Mouse (Mus musculus): ENCODE results near the gene Gm49342. TPM values are rescaled to one million over a fixed set of nuclear protein-coding genes. Genes with fewer than 3 reads are reported as not detected.
"Not testable (repeated sequence)": the region's sequence is repeated elsewhere in the genome, so short reads cannot be mapped to it uniquely, and the experiment has no call there.

Gm49342 gene
- 3.1 TPM in 1 of 2 replicates, not detected in the other for polyA plus RNA-seq (2015; fragmentation: Nextera tagmentation; extraction: Ambion mirVana)

DNA sequence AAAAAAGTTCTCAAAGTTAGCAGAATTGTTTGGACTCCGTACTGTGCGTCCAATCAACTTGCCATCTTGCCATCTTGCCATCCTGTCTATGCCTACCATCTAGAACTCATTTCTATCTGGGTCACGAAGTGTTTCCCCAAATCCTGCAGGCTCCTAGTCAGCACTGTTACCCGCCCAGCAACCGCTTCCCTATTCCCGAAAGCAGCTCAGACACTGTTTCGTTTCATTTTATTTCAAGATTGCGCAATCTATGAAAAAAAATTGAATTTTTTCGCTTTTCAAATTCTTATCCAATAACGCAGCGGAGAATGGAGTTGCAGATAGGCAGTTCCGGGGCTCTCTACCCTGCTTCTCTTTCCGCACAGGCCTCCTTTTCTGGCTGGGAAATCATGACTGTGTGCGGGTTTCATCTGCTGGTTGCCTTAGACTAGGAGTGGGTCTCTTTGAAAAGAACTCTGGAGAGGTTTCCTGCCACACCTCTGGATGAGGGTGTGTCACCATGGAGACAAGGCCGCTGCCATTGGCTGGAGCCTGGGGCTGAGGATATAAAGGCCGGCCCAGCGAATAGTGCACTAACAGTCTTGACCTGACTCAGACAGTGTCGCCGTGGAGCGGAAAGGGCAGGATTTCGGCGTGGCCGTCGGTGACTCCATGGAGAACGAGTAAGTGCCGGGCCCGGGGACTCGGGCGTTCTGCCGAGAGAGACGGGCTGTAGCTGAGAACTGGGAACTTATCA, at the start of gene Gm49342:
Gene Gm49342, plus strand, starts transcription at position 586 of the 736 bp plus-strand sequence.
- H3K27ac ChIP-seq, result peak within 1 kb of the TSS; percentile 89
- H3K9ac ChIP-seq, result peak within 1 kb of the TSS; percentile 67
- peaks cover 6% of the 10 kb centered on the region for H3K4me1 ChIP-seq
- no peaks in the 10 kb centered on the region for H3K9me3 ChIP-seq
- H3K27me3 ChIP-seq, result no peaks in the 10 kb centered on the region
- 16% methylated on average over 31 of the region's 31 CpGs for WGBS
- peak; percentile 95 for ATAC-seq (ENCODE audit: insufficient number of reproducible peaks, insufficient read depth, low FRiP score, low TSS enrichment, low read depth)
- H3K4me3 ChIP-seq, result peak within 1 kb of the TSS; percentile 50
- peak within 1 kb of the TSS; percentile 69 for H3K4me2 ChIP-seq
- H3K36me3 ChIP-seq, result 0 out of 2 replicates have a peak, but pooled peaks cover under 1% of the 10 kb centered on the region

DNA sequence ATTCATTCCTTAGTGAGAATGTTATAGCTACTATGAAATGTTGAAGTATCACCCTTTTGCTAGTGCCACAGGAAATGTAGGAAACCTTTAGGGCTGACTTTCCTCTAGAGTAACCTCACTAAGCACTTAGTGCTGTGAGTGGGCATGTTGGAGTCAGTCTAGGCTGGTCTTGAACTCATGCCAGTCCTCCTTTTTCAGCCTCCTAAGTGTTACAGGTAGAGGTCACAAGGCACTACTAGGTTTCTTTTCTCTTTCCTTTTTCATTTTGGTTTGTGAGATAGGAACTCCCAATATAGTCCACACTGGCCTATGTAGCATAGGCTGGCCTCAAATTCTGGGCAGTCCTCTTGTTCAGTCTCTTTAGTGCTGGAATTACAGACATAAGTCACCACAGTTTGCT, 48.9 kb upstream of the Gm49342 start:
- peaks cover 28% of the 10 kb centered on the region for H3K27me3 ChIP-seq
- no peak overlapping the region for H3K4me3 ChIP-seq
- no peaks in the 10 kb centered on the region for H3K36me3 ChIP-seq
- H3K4me2 ChIP-seq, result no peak overlapping the region
- peaks cover 21% of the 10 kb centered on the region for H3K4me1 ChIP-seq
- H3K9me3 ChIP-seq, result no peaks in the 10 kb centered on the region
- ATAC-seq (ENCODE audit: insufficient number of reproducible peaks, insufficient read depth, low FRiP score, low TSS enrichment, low read depth), result no peak
- no peak overlapping the region for H3K9ac ChIP-seq
- no peak overlapping the region for H3K27ac ChIP-seq

DNA sequence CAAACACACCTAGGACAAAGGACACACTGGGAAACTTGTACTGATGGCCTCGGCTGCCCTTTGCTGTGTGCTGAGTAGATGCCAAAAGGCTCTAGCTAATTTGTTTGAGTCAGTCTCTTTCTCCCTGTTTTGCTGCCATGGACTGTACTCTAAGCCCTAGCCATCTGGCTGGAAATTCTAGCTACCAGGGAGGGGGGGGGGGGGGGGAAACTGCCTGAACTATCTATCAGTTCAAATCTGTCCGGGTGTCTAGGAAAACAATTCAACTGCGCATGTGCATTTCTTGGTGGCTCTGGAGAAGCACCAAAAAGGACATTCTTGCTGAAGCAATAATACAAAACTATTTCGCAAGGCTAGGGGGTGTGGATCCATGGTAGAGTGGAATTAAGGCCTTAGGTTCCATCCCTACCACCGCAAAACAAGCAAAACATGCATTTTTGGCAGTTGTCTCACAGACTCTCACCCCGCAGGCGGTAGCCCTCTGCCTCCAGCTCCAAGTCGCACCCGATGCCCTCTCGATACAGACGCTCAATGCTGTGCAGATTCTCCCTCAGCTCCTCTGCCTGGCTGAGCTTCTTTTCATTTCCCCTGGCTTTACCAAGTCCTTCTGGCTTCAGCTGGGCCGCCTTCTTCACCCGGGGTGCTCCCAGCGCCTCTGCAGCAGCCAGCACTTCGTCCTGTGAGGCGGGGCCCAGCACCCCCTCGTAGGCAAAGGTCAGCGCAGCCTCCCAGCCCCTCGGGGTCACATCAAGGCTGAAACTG, 48.2 kb upstream of the Gm49342 start:
- H3K9me3 ChIP-seq, result no peaks in the 10 kb centered on the region
- H3K4me1 ChIP-seq, result peaks cover 21% of the 10 kb centered on the region
- H3K36me3 ChIP-seq, result no peaks in the 10 kb centered on the region
- peaks cover 28% of the 10 kb centered on the region for H3K27me3 ChIP-seq
- peak overlapping the region; percentile 49 for H3K4me3 ChIP-seq
- H3K27ac ChIP-seq, result no peak overlapping the region
- ATAC-seq (ENCODE audit: insufficient number of reproducible peaks, insufficient read depth, low FRiP score, low TSS enrichment, low read depth), result no peak
- peak overlapping the region; percentile 71 for H3K9ac ChIP-seq
- 16% methylated on average over 19 of the region's 19 CpGs for WGBS
- H3K4me2 ChIP-seq, result peak overlapping the region; percentile 91

DNA sequence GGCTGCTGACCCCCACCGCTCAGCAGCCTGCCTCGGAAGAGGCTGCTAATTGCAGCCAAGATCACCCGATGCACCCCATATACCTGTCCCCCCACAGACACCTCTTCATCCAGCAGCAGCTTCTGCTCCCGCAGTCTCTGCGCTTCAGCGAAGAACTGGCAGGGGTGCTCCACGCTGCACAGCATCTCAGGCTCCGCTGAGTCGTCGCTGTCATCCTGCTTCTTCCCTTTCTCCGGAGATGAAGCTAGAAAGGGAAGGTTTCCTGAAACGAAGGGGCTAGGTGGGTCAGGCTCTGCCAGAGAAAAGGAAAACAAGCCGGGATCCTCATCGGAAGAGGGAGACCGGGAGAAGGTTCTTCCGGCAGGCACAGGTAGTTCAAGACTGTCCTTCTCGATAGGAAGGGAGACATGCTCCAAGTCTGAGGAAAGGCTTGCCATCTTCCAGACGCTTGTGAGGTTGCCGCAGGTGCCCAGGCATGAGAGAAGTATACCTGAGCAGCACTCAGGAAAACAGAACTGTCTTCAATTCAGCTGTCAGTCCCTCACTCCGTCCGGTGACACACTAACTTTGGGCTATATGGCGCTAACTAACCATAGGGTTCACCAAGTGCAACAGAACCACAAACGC, 47.5 kb upstream of the Gm49342 start:
- Histone ChIP-seq H3K4me1 (peaks cover 21% of the 10 kb centered on the region), H3K9ac (peak overlapping the region; percentile 71), H3K27me3 (peaks cover 28% of the 10 kb centered on the region), H3K27ac (no peak overlapping the region), H3K4me3 (peak overlapping the region; percentile 49), H3K4me2 (peak overlapping the region; percentile 91), H3K9me3 (no peaks in the 10 kb centered on the region), H3K36me3 (no peaks in the 10 kb centered on the region)
- 12% methylated on average over 23 of the region's 23 CpGs for WGBS
- ATAC-seq (ENCODE audit: insufficient number of reproducible peaks, insufficient read depth, low FRiP score, low TSS enrichment, low read depth), result no peak

DNA sequence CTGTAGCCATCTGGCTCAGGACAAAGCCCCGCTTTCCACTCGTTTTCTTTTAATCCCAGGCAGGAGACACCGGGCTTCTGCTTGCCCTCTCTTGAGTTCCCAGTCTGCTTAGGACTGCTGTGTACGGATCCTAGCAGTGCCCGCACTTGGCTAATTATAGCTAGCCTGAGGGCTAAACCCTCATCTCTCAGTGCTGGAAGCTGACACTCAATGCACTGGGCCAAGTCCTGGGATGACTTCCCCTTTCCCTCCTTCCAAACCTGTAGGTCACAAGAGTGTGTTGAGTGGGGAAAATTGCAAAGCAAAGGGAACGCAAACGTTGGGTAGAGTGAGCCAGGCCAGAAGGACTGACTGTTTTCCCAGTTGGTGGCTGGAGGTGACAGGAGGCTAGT, 46.9 kb upstream of the Gm49342 start, which contains the start of gene Klhl33:
Gene Klhl33, minus strand, starts transcription at position 134 of the 392 bp plus-strand sequence.
- 25% methylated on average over 7 of the region's 7 CpGs for WGBS
- no peak for ATAC-seq (ENCODE audit: insufficient number of reproducible peaks, insufficient read depth, low FRiP score, low TSS enrichment, low read depth)
- peak within 1 kb of the TSS; percentile 91 for H3K4me2 ChIP-seq
- no peaks in the 10 kb centered on the region for H3K36me3 ChIP-seq
- peaks cover 28% of the 10 kb centered on the region for H3K27me3 ChIP-seq
- peak within 1 kb of the TSS; percentile 49 for H3K4me3 ChIP-seq
- peak within 1 kb of the TSS; percentile 71 for H3K9ac ChIP-seq
- no peak within 1 kb of the TSS for H3K27ac ChIP-seq
- H3K4me1 ChIP-seq, result peaks cover 21% of the 10 kb centered on the region
- H3K9me3 ChIP-seq, result no peaks in the 10 kb centered on the region

DNA sequence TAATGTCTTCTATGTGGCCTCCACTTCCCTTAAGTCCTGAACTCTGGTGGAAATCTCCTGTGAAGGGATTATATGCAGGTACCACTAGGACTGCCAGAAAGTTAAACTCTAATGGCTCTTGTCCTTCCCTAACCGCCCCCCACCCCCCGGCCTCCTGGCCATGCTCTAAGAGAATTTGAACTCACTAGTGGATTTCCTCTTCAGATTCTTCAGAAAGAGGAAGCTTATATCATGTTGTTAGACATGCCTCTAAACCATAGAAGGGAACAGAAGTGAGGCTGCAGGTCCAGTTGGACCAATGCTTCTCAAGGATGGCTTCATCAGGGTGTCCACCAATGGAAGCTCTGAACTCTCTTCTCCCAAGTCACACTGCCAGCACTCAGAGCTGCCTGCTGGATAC, 46.3 kb upstream of the Gm49342 start:
- 90% methylated on average over 2 of the region's 2 CpGs for WGBS
- not testable (repeated sequence) for H3K9me3 ChIP-seq; H3K9ac ChIP-seq; H3K4me3 ChIP-seq; H3K27ac ChIP-seq; H3K36me3 ChIP-seq; ATAC-seq (ENCODE audit: insufficient number of reproducible peaks, insufficient read depth, low FRiP score, low TSS enrichment, low read depth); H3K4me2 ChIP-seq
- peaks cover 28% of the 10 kb centered on the region for H3K27me3 ChIP-seq
- peaks cover 16% of the 10 kb centered on the region for H3K4me1 ChIP-seq

DNA sequence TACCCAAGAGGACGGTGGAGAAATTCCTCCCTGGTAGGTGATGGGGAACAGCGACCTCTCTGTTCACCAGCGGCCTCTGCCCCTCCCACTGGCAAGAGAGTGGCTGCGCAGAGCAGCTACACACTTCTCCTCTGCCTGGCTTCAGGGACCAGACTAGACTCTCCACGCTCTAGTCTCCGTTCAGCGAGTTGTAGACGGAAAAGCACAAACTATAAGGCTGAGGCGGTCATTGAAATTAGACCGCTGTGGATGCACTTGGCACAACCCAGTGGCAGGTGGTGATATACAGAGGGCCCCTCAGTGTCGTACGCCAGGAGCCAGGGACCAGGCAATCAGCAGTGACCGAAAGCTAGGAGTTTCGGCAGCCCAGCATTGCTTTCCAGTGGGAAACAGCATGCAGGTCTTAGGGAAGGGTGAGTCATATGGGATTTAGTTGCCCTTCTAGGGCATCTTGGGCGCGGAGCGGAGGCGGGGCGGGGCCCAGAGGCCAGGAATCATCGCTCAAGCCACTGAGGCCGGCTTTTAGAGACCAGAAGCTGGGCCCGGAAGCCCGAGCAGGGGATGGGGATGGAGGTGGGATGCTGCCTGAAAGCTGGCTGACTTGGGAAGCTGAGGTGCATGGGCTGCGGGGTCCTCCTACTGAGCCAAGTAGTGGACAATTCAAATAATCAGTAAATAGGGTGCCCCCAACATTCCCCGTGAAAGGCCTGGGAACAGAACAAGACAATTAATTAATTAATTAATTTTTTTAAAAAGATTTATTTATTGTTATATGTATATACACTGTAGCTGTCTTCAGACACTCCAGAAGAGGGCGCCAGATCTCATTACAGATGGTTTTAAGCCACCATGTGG, 40.1 kb upstream of the Gm49342 start:
- H3K4me1 ChIP-seq, result peaks cover 8% of the 10 kb centered on the region; the same call in 1 of the 2 replicates
- 4% methylated on average over 26 of the region's 26 CpGs for WGBS
- no peak overlapping the region for H3K27ac ChIP-seq

DNA sequence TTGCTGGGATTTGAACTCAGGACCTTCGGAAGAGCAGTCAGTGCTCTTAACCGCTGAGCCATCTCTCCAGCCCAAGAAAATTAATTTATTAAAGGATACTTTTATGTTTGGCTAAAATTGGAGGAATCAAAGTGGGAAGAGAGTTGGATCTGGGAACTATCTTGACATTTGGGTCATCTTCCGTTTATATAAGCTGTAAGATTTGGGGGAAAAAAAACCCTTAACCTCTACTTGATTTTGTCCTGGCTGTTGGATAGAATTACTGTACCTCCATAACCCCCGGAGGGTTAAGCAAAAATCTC, 39.5 kb upstream of the Gm49342 start:
- ATAC-seq (ENCODE audit: insufficient number of reproducible peaks, insufficient read depth, low FRiP score, low TSS enrichment, low read depth), result no peak
- H3K36me3 ChIP-seq, result no peaks in the 10 kb centered on the region
- no peak overlapping the region for H3K4me2 ChIP-seq
- H3K27ac ChIP-seq, result no peak overlapping the region
- H3K4me3 ChIP-seq, result no peak overlapping the region
- peaks cover 8% of the 10 kb centered on the region; the same call in 1 of the 2 replicates for H3K4me1 ChIP-seq
- WGBS, result 75% methylated on average over 4 of the region's 4 CpGs
- H3K9me3 ChIP-seq, result no peaks in the 10 kb centered on the region
- no peak overlapping the region for H3K9ac ChIP-seq
- no peaks in the 10 kb centered on the region for H3K27me3 ChIP-seq

More for the DNA sequence above, 40.1 kb upstream of the Gm49342 start:
- no peak for ATAC-seq (ENCODE audit: insufficient number of reproducible peaks, insufficient read depth, low FRiP score, low TSS enrichment, low read depth)
- peak overlapping the region; percentile 40 for H3K4me3 ChIP-seq
- no peaks in the 10 kb centered on the region for H3K36me3 ChIP-seq
- H3K27me3 ChIP-seq, result no peaks in the 10 kb centered on the region
- H3K9ac ChIP-seq, result peak overlapping the region; percentile 58
- H3K9me3 ChIP-seq, result no peaks in the 10 kb centered on the region
- peak overlapping the region; percentile 66 for H3K4me2 ChIP-seq

DNA sequence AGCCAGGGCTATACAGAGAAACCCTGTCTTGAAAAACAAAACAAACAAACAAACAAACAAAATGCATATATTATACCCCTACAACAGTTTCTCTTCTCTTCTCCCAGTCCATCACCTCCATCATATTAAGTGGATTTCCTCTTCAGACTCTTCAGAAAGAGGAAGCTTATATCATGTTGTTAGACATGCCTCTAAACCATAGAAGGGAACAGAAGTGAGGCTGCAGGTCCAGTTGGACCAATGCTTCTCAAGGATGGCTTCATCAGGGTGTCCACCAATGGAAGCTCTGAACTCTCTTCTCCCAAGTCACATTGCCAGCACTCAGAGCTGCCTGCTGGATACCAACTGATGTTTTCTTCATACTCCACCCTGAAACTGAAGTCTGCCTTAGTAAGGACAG, 39.0 kb upstream of the Gm49342 start:
- H3K4me3 ChIP-seq; H3K36me3 ChIP-seq; ATAC-seq (ENCODE audit: insufficient number of reproducible peaks, insufficient read depth, low FRiP score, low TSS enrichment, low read depth); H3K4me1 ChIP-seq; H3K9me3 ChIP-seq; H3K27ac ChIP-seq; H3K9ac ChIP-seq; H3K4me2 ChIP-seq; H3K27me3 ChIP-seq: not testable (repeated sequence)

DNA sequence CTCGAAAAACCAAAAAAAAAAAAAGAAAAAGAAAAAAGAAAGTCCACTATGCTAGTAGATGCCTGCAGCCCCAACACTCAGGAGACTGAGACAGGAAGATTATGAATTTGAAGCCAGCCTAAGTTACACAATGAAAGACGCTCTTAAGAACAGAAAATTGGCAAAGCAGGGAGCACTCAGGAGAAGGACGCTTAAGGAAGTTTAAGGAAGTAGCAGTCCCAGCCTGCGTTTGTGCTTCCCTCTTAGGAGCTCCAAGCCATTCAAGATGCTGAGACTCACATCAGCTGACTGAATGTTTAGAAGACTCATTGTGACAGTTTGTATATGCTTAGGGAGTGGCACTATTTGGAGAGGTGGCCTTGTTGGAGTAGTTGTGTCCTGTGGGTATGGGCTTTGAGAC, 36.2 kb upstream of the Gm49342 start:
- Histone ChIP-seq H3K4me1 (peaks cover 8% of the 10 kb centered on the region; the same call in 1 of the 2 replicates), H3K36me3 (peaks cover 25% of the 10 kb centered on the region), H3K27me3 (no peaks in the 10 kb centered on the region), H3K27ac (no peak overlapping the region), H3K4me2 (no peak overlapping the region), H3K9ac (no peak overlapping the region), H3K9me3 (no peaks in the 10 kb centered on the region), H3K4me3 (no peak overlapping the region)
- WGBS, result 76% methylated on average over 4 of the region's 4 CpGs
- ATAC-seq (ENCODE audit: insufficient number of reproducible peaks, insufficient read depth, low FRiP score, low TSS enrichment, low read depth), result no peak

DNA sequence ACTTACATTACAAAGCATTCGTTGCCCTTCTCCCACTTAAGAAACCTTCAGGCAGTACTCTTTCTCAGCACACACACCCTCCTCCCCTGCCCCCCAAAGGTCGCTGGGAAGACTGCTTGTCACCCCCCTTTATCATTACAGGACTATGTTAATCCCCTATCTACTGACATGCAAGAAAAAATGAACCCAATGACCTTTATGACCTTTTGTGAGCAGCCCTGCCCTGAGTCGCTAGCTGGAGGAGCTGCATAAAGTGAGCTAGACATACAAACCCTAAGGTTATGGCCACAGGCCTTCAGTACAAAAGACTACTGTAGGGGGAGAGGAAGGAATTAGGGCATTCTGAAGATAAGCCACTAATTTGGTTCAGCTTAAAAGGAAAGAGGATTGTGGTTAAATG, 33.0 kb upstream of the Gm49342 start:
- H3K4me1 ChIP-seq, result no peaks in the 10 kb centered on the region
- no peak overlapping the region for H3K27ac ChIP-seq
- no peak overlapping the region for H3K4me3 ChIP-seq
- H3K9me3 ChIP-seq, result no peaks in the 10 kb centered on the region
- 30% methylated on average over 3 of the region's 3 CpGs for WGBS
- H3K4me2 ChIP-seq, result no peak overlapping the region
- H3K9ac ChIP-seq, result no peak overlapping the region
- ATAC-seq (ENCODE audit: insufficient number of reproducible peaks, insufficient read depth, low FRiP score, low TSS enrichment, low read depth), result no peak
- no peaks in the 10 kb centered on the region for H3K27me3 ChIP-seq
- peaks cover 54% of the 10 kb centered on the region for H3K36me3 ChIP-seq

All from embryonic facial prominence, embryonic 13.5 days (tissue).